Comparison of ENCODE assay signal across 14 mouse cellular contexts in genomic region chr4:87657855-87658254, GRCm38 (mm10).
"Had no signal": no experiment of that assay in that cellular context is flagged by ENCODE, and none has a peak within 500 bp of the region (broad histone marks: within the 10 kb centered on the region; RNA-seq: fewer than 3 reads in every experiment).

No protein-coding gene starts in this region.

- H3K4me1 ChIP-seq: liver, embryonic 15.5 days; megakaryocyte, embryonic 14.5 days had no signal

- H3K36me3 ChIP-seq: liver, embryonic 15.5 days; midbrain, embryonic 12.5 days had no signal

- H3K4me2 ChIP-seq: liver, embryonic 11.5 days; liver, embryonic 15.5 days; midbrain, embryonic 12.5 days had no signal

- H3K27me3 ChIP-seq: liver, embryonic 15.5 days; megakaryocyte, embryonic 14.5 days; midbrain, embryonic 12.5 days had no signal

- DNase-seq: kidney, adult 9 months; kidney, postnatal 10 days; kidney, postnatal 4 days; lung, adult 2 months; lung, postnatal 14 days; thymus, adult 2 months; thymus, postnatal 25 days had no signal

- H3K4me3 ChIP-seq: layer of hippocampus, adult 2 months; liver, embryonic 15.5 days; megakaryocyte, embryonic 14.5 days; midbrain, embryonic 12.5 days had no signal

- H3K9me3 ChIP-seq: liver, embryonic 15.5 days; megakaryocyte, embryonic 14.5 days; midbrain, embryonic 12.5 days had no signal

- H3K9ac ChIP-seq: liver, embryonic 15.5 days; midbrain, embryonic 12.5 days had no signal

- ATAC-seq: midbrain, embryonic 16.5 days had no signal

- H3K27ac ChIP-seq: layer of hippocampus, adult 2 months; liver, embryonic 15.5 days; macrophage; midbrain, embryonic 12.5 days had no signal
